Mouse (Mus musculus) urinary bladder, postnatal 4 days (tissue): ENCODE data around the gene Eif5a.
"Not testable (repeated sequence)": the region's sequence is repeated elsewhere in the genome, so short reads cannot be mapped to it uniquely, and the experiment has no call there.

ENCODE experiments used
- DNase-seq, 2 experiments: peaks; one replicate each; pipeline ENCODE4 v3.0.0; 2021 to 2022; ENCODE audit warnings: low spot score in 2 of 2

The Eif5a gene

GRCm38 (mm10) chr11:69945997-69946891, 24.5 kb upstream of the Eif5a start:
- no peak for DNase-seq

DNA sequence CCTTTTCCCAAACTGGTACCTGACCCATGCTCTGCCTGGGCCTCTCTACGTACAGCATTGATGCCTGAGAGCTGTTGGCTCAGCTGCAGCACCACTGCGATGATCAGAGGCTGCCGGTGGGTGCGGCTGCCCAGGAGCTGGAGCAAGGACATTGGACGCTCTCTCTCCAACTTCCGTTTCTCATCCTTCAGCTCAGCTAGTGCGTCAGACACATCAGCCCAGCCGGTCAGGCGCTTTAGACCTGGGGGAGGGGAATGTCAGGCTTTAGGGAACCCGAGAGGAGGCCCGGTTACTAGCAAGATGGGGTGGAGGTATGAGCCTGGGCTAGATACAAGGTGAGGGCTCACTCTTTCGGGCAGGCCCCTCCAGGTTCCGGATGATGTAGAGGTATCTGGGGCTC, 23.5 kb upstream of the Eif5a start:
- no peak for DNase-seq

DNA sequence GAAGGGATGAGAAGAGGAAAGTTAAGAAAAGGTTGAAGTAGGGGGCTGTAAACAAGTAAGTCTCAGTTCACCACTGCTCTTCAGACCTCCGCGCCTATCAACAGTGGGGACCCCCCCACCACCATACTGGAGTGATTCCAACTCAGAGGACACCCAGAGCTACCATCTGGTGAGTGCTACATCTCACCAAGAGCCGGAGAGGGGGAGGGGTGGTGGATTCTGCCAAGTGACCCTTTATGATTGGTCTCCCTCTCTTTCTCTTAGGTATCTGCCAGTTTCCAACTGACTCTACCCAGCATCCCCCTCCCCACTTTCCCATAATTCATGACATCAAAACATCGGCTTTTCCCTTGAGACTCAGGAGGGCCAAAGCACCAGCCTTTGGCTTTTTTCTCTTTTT, 19.2 kb upstream of the Eif5a start:
- no peak for DNase-seq

DNA sequence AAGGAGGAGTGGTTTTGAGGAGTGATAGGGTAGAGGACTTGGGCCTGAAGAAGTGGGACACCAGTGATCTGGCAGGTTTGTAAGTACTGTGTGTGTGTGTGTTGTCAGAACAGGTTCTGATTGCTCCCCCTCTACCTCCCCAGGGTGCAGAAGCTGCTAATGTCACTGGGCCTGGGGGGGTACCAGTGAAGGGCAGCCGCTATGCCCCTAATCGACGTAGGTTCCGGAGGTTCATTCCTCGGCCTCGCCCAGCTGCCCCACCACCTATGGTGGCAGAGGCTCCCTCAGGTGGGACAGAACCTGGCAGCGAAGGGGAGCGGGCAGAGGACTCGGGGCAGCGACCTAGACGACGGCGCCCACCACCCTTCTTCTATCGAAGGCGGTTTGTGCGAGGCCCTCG, 18.0 kb upstream of the Eif5a start:
- DNase-seq: no peak

DNA sequence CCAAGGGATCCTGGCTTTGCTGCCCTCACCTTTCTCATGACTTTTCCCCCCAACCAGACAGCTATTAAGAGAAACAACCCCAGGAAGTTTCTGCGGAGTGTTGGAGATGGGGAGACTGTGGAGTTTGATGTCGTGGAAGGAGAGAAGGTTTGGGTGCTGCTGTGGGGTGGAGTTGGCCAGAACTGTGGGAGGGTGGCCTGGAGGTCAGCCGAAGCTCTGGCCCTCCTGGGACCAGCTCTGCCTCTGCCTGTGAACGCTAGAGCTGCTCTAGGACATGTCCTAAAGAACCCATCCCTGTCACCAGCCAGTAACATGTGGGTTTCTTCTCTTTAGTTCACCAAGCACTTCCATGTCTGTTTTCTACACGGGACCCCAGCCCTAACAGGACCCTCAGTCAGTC, 17.4 kb upstream of the Eif5a start:
- DNase-seq: no peak

DNA sequence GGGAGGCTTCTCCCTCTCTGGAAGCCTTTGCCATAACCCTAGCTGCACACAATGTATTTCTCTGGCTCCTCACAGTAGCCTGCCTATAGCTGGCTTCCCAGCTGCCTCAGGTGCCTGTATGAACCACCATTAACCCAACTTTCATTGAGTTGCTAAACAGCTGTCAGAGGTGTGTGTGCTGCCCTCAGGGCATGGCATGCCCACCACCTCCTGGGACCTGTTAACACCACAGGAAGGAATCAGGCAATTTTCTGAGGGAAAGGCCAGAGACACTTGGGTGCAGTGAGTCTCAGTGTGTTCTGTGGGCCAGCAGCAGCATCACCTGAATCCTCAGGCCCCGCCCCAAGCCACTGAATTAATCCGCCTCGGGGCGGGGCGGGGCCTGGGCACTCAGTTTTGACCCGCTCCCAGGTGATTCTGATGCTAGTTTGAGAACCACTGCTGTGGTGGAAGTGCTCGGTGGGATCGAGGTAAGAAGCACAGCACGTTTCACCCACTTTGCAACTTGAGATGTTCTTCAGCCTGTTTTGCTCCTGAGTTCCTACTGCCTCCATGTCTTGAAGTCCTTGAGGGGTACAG, 16.7 kb upstream of the Eif5a start:
- DNase-seq: no peak

- no peak for DNase-seq
These were observed 16.1 kb upstream of the Eif5a start for GRCm38 (mm10) chr11:69937834-69938233.

DNA sequence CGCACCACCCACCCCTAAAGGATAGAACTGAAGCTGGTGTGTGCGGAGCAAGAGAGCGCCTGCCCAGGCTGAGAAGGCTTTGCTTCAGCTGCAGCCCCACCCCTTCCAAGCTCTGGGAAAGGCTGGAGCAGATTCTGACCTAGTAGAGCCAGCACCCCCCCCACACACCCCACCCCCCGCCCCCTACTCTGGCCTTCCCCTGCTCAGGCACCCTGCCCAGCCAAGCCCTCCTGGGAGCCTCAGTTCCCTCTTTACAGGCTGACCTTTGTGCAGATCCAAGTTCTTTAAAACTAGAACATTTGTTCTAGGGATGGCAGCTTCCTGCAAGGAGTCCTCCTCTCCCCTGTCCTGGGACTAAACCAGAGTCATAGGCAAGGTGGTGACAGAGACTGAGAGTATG, 15.6 kb upstream of the Eif5a start:
- DNase-seq: peak; percentile 47 to 63

DNA sequence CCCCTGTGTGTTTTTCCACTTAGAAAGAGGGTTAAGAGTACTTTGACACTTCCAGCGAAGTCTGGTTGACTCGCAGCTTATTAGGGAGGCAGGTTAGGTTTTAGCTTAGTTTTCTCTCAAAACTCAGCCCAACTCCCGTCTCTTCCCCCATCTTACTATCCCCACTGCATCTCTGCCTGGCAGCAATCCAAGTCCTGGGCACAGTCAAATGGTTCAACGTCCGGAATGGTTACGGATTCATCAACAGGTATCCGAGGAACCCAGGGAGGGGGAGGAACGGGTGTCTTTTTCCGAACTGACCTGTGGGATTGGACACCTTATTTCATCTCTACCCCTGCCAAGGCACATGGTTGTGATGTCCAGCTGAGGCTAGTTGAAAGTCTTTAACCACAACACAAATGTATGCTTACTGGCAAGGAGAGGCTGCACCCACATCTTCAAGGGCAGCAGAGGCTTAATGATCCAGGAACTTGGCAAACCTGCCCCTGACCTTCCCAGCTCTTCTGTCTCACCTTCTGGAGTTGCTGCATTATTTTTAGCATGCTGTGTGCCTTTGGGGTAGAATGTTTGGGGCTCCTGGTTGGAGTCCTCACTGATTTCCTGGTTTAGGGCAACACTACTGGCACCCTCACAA, 15.1 kb upstream of the Eif5a start:
- no peak for DNase-seq

DNA sequence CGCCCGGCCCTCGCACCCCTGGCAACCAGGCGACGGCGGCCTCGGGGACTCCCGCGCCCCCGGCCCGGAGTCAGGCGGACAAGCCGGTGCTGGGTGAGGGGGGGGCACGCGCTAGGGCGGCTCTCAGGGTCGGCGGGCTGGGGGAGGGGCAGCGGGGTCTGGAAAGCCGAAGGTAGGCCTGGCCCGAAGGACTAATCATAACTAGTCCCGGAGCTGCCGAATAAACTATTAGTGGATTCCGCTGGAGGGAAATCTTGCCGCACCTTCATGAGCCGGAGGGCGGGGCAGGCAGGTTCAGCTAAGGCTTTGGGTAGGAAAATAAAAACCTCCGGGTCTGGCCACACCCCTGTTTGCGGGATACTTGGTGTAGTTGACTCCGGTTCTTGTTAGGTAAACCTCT, 14.4 kb upstream of the Eif5a start:
- DNase-seq: no peak

GRCm38 (mm10) chr11:69935137-69935879, 13.6 kb upstream of the Eif5a start, which contains the start of gene Ybx2:
TSS of gene Ybx2 (plus strand) at chr11:69935796.
- peak; percentile 75 to 86 for DNase-seq

GRCm38 (mm10) chr11:69934681-69935080, 12.9 kb upstream of the Eif5a start:
- no peak for DNase-seq

GRCm38 (mm10) chr11:69934169-69934568, 12.4 kb upstream of the Eif5a start:
- DNase-seq: peak; percentile 84 to 97

GRCm38 (mm10) chr11:69933066-69933465, 11.3 kb upstream of the Eif5a start:
- no peak for DNase-seq

GRCm38 (mm10) chr11:69932254-69932653, 10.5 kb upstream of the Eif5a start:
- DNase-seq: no peak

GRCm38 (mm10) chr11:69931769-69932168, 10.0 kb upstream of the Eif5a start:
- no peak for DNase-seq

DNA sequence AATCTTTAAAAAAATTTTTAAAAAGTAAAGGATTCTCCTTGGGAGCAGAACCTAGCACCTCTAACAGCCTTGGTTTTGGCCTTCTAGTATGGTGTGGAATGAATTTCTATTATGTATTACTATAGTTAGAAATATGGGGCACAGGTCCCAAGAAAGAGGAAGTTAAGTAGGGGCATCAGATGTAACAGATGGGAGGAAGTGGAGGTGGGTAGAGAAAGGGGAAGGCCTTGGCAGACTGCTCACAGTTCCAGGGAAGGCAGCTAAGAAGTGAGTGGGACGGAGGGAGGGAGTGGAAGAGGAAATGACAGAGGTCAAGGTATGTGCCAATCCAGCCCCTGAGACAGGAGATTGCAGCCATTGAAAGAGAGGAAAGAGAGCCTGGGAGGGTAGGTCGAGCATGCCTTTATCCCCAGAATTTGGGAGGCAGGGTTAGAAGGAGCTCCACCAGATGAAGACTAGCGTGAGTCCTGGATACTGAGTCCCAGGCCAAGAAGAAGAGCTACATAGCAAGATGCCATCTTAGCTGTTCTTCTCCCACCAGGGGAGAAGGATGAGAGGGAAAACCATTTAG, 9.3 kb upstream of the Eif5a start:
- no peak for DNase-seq

DNA sequence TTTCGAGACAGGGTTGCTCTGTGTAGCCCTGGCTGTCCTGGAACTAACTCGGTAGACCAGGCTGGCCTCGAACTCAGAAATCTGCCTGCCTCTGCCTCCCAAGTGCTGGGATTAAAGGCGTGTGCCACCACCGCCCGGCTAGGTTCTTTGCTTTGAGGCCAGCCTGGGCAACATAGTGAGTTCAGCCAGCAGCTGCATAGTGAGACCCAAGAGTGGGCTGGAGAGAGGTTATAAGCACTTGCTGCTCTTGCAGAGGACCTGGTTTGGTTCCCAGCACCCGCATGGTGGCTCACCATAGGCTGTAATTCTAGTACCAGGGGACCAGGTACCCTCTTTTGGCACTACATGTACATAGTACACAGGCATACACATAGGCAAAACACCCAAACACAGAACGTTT, 8.4 kb upstream of the Eif5a start:
- not testable (repeated sequence) for DNase-seq

- no peak for DNase-seq
These were observed 8.0 kb upstream of the Eif5a start for GRCm38 (mm10) chr11:69929712-69930111.

GRCm38 (mm10) chr11:69927501-69927900, 5.7 kb upstream of the Eif5a start:
- DNase-seq: no peak

- DNase-seq: no peak
These were observed 1.0 kb upstream of the Eif5a start for GRCm38 (mm10) chr11:69922796-69923195.
